ENCODE assay signal across 15 mouse cellular contexts in the genomic region with DNA sequence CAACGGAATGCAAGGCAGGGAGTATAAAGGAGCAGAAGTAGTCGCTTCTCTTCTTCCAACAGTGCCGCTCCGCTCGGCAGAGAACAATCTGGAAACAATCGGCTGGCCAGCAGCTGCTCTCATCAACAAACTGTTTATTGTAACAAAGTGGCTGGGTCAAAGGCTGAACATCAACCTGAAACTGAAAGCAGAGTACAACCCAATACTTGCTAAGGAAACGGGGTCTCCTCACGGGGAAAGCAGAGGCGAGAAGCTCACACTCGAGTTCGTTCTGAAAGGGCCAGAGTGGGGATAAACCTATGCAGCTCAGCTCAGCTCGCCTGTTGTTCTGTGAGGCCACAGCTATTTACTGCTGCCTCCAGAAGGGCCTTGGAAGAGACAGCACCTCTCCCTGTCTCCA.
A peak's percentile ranks its signal among the peaks of the same experiment; 100 is the strongest.
DNase-seq lines count a peak whose midpoint lies in the region; ATAC-seq lines count a peak whose summit lies in the region.
"Had no signal": no experiment of that assay in that cellular context is flagged by ENCODE, and none has a peak within 500 bp of the region (broad histone marks: within the 10 kb centered on the region; RNA-seq: fewer than 3 reads in every experiment).

No protein-coding gene starts in this region.

- peak; percentile 34 for DNase-seq in embryo, embryonic 10 days (ENCODE audit: low spot score)
- DNase-seq in embryo, embryonic 9.5 days (ENCODE audit: extremely low spot score), result no peak
- DNase-seq in midbrain, embryonic 10.5 days (ENCODE audit: low spot score), result no peak
- no peak for DNase-seq in gastrocnemius, adult 8-10 months (ENCODE audit: low spot score in 2 of 2)
- DNase-seq: adrenal gland, postnatal 14 days; cerebellum, postnatal 14 days; spleen, adult 18-20 months had no signal

- peaks cover 21% of the 10 kb centered on the region for H3K27me3 ChIP-seq in midbrain, embryonic 10.5 days (ENCODE audit: low read depth, poor library complexity, severe bottlenecking)
- H3K27me3 ChIP-seq in midbrain, embryonic 13.5 days, result peaks cover 29% of the 10 kb centered on the region; the same call in 1 of the 2 replicates
- H3K27me3 ChIP-seq in limb, embryonic 12.5 days, result peaks cover 49% of the 10 kb centered on the region
- no peaks in the 10 kb centered on the region for H3K27me3 ChIP-seq in stomach, embryonic 16.5 days (ENCODE audit: control insufficient read depth, insufficient read depth, low read length)
- H3K27me3 ChIP-seq: forebrain, embryonic 15.5 days had no signal

- H3K36me3 ChIP-seq in midbrain, embryonic 10.5 days, result no peaks in the 10 kb centered on the region
- no peaks in the 10 kb centered on the region for H3K36me3 ChIP-seq in midbrain, embryonic 13.5 days
- no peaks in the 10 kb centered on the region for H3K36me3 ChIP-seq in limb, embryonic 12.5 days
- no peaks in the 10 kb centered on the region for H3K36me3 ChIP-seq in stomach, embryonic 16.5 days (ENCODE audit: control insufficient read depth, insufficient read depth, low read length)
- H3K36me3 ChIP-seq: forebrain, embryonic 15.5 days; heart, embryonic 10.5 days; midbrain, embryonic 12.5 days had no signal

- 0 out of 2 replicates have a peak overlapping the region, but pooled peaks have one; percentile 13 for H3K27ac ChIP-seq in midbrain, embryonic 10.5 days (replicated peaks)
- H3K27ac ChIP-seq in midbrain, embryonic 13.5 days, result no peak overlapping the region
- H3K27ac ChIP-seq in limb, embryonic 12.5 days, result no peak overlapping the region
- no peak overlapping the region for H3K27ac ChIP-seq in stomach, embryonic 16.5 days (ENCODE audit: low read length)
- H3K27ac ChIP-seq: forebrain, embryonic 15.5 days; heart, embryonic 10.5 days; midbrain, embryonic 12.5 days had no signal

- no peak overlapping the region for H3K4me3 ChIP-seq in midbrain, embryonic 10.5 days
- no peak overlapping the region for H3K4me3 ChIP-seq in midbrain, embryonic 13.5 days (replicated peaks)
- H3K4me3 ChIP-seq in limb, embryonic 12.5 days (replicated peaks), result no peak overlapping the region
- H3K4me3 ChIP-seq in stomach, embryonic 16.5 days (replicated peaks; ENCODE audit: low read length), result 0 out of 2 replicates have a peak overlapping the region, but pooled peaks have one; percentile 0
- H3K4me3 ChIP-seq: forebrain, embryonic 15.5 days; heart, embryonic 10.5 days; midbrain, embryonic 12.5 days had no signal

- no peak for ATAC-seq in midbrain, embryonic 13.5 days
- ATAC-seq in limb, embryonic 12.5 days (ENCODE audit: insufficient number of reproducible peaks, insufficient read depth, low FRiP score, low TSS enrichment, low read depth), result no peak
- no peak for ATAC-seq in stomach, embryonic 16.5 days (ENCODE audit: insufficient read depth, low FRiP score)
- no peak for ATAC-seq in megakaryocyte progenitor cell, adult 5-6 weeks (replicated peaks; ENCODE audit: poor library complexity)
- ATAC-seq: forebrain, embryonic 15.5 days; inflammation-experienced regulatory T-cells, adult 6 months had no signal

- WGBS in midbrain, embryonic 10.5 days, result 59% methylated on average over 12 of the region's 12 CpGs
- WGBS in midbrain, embryonic 13.5 days, result 69% methylated on average over 12 of the region's 12 CpGs
- 25% methylated on average over 12 of the region's 12 CpGs for WGBS in limb, embryonic 12.5 days
- 32% methylated on average over 12 of the region's 12 CpGs for whole genome bisulfite sequencing in stomach, embryonic 16.5 days

- no peak overlapping the region for H3K4me2 ChIP-seq in midbrain, embryonic 13.5 days (replicated peaks)
- peak overlapping the region; percentile 28 for H3K4me2 ChIP-seq in limb, embryonic 12.5 days
- peak overlapping the region; percentile 20; the same call in 1 of the 2 replicates for H3K4me2 ChIP-seq in stomach, embryonic 16.5 days (ENCODE audit: low read depth, low read length)
- H3K4me2 ChIP-seq: forebrain, embryonic 15.5 days; midbrain, embryonic 12.5 days had no signal

- no peak overlapping the region for H3K9ac ChIP-seq in midbrain, embryonic 13.5 days (replicated peaks)
- no peak overlapping the region for H3K9ac ChIP-seq in limb, embryonic 12.5 days (replicated peaks)
- H3K9ac ChIP-seq in stomach, embryonic 16.5 days (ENCODE audit: low read length), result peak overlapping the region; percentile 33; the same call in 1 of the 2 replicates
- H3K9ac ChIP-seq: forebrain, embryonic 15.5 days; midbrain, embryonic 12.5 days had no signal

- H3K9me3 ChIP-seq in midbrain, embryonic 10.5 days (replicated peaks), result no peaks in the 10 kb centered on the region
- H3K9me3 ChIP-seq in midbrain, embryonic 13.5 days, result no peaks in the 10 kb centered on the region
- H3K9me3 ChIP-seq in limb, embryonic 12.5 days, result no peaks in the 10 kb centered on the region
- H3K9me3 ChIP-seq in stomach, embryonic 16.5 days (replicated peaks; ENCODE audit: control insufficient read depth, low read length), result no peaks in the 10 kb centered on the region
- H3K9me3 ChIP-seq: forebrain, embryonic 15.5 days; heart, embryonic 10.5 days; midbrain, embryonic 12.5 days had no signal

- H3K4me1 ChIP-seq in midbrain, embryonic 10.5 days, result peaks cover 28% of the 10 kb centered on the region
- peaks cover 13% of the 10 kb centered on the region for H3K4me1 ChIP-seq in midbrain, embryonic 13.5 days (replicated peaks)
- H3K4me1 ChIP-seq in limb, embryonic 12.5 days (replicated peaks), result peaks cover 80% of the 10 kb centered on the region
- no peaks in the 10 kb centered on the region for H3K4me1 ChIP-seq in stomach, embryonic 16.5 days (ENCODE audit: control insufficient read depth, insufficient read depth, low read length)
